Mouse (Mus musculus): ENCODE measurements around the gene Tas2r143. TPM values are rescaled to one million over a fixed set of nuclear protein-coding genes. Genes with fewer than 3 reads are reported as not detected.

Tas2r143 gene
- polyA plus RNA-seq, 1 experiment: not detected

- Histone ChIP-seq H3K27ac (ENCODE audit: insufficient read depth, low read length) (no peak overlapping the region), H3K4me1 (ENCODE audit: control insufficient read depth, insufficient read depth, low read length) (no peaks in the 10 kb centered on the region), H3K9ac (ENCODE audit: low read depth, poor library complexity, severe bottlenecking) (no peak overlapping the region), H3K4me3 (ENCODE audit: low read depth, low read length) (no peak overlapping the region), H3K27me3 (ENCODE audit: control insufficient read depth, insufficient read depth, low read length, poor library complexity, severe bottlenecking) (no peaks in the 10 kb centered on the region; the same call in 1 of the 2 replicates), H3K9me3 (replicated peaks; ENCODE audit: control insufficient read depth, insufficient read depth, low read length, poor library complexity, severe bottlenecking) (no peaks in the 10 kb centered on the region), H3K36me3 (ENCODE audit: control insufficient read depth, insufficient read depth, low read length, poor library complexity, severe bottlenecking) (no peaks in the 10 kb centered on the region)
- TF ChIP-seq CTCF (IDR thresholded peaks at IDR 0.05; ENCODE audit: low read depth, low read length) (no peak), POLR2A (IDR thresholded peaks at IDR 0.05; ENCODE audit: insufficient read depth, low read length) (no peak), EP300 (IDR thresholded peaks at IDR 0.05; ENCODE audit: insufficient read depth, low read depth, low read length) (no peak)
These were observed 3.9 kb upstream of the Tas2r143 start for GRCm38 (mm10) chr6:42395960-42396809.

DNA sequence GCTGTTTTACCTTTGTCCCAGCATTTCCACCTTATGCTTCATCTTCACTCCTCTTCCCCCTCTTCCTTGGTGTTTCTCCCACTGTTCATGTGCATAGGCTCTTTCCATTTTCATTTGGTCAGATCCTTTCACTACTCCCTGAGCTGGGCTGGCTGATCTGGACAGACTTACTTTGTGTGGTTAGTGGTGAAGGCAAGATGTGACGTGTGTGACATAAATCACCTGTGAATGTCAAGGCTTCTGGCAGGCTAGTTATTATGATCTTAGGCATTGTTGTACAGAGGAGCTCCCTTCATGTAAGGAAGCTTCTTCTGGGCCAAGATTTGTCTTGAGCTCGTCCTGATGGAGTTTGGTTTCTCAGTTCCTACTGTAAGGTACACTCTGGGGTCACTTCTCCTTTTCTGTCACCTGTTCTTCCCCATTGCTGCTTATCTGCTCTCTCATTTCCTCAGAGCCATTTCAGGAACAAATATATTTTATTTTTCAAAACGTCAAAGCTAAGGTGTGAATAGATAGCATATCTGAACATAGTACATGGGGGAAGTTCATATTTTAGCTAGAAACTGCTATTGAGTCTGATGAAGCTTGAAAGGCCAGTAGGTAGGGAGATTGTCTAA lies 2.9 kb upstream of the Tas2r143 start:
- Histone ChIP-seq H3K4me3 (ENCODE audit: low read depth, low read length) (no peak overlapping the region), H3K9me3 (replicated peaks; ENCODE audit: control insufficient read depth, insufficient read depth, low read length, poor library complexity, severe bottlenecking) (no peaks in the 10 kb centered on the region), H3K9ac (ENCODE audit: low read depth, poor library complexity, severe bottlenecking) (no peak overlapping the region), H3K4me1 (ENCODE audit: control insufficient read depth, insufficient read depth, low read length) (no peaks in the 10 kb centered on the region), H3K27me3 (ENCODE audit: control insufficient read depth, insufficient read depth, low read length, poor library complexity, severe bottlenecking) (no peaks in the 10 kb centered on the region; the same call in 1 of the 2 replicates), H3K27ac (ENCODE audit: insufficient read depth, low read length) (no peak overlapping the region), H3K36me3 (ENCODE audit: control insufficient read depth, insufficient read depth, low read length, poor library complexity, severe bottlenecking) (no peaks in the 10 kb centered on the region)
- no peak for TF ChIP-seq POLR2A (IDR thresholded peaks at IDR 0.05; ENCODE audit: insufficient read depth, low read length)
- TF ChIP-seq CTCF (IDR thresholded peaks at IDR 0.05; ENCODE audit: low read depth, low read length): no peak
- no peak for TF ChIP-seq EP300 (IDR thresholded peaks at IDR 0.05; ENCODE audit: insufficient read depth, low read depth, low read length)

DNA sequence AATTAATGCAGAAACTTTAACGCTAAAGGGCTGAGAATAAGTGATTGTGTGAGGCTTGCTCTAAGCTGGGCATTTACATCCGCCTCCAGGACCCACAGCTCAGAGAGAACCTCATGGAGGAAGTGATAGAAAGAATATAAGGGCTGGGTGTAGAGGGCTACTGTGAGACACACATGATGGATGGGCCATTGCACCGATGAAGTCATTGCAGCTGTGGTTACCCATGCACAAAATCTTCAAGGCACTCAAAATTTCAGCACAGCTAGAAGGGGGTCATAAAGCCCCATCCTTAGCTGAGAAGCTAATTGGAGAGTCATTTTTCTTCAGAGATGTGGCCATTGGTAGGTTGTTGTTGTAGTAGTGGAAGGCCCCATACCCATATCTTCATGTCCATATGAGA lies 1.8 kb upstream of the Tas2r143 start:
- H3K27ac ChIP-seq (ENCODE audit: insufficient read depth, low read length): no peak overlapping the region
- H3K9me3 ChIP-seq (replicated peaks; ENCODE audit: control insufficient read depth, insufficient read depth, low read length, poor library complexity, severe bottlenecking): no peaks in the 10 kb centered on the region
- no peaks in the 10 kb centered on the region; the same call in 1 of the 2 replicates for H3K27me3 ChIP-seq (ENCODE audit: control insufficient read depth, insufficient read depth, low read length, poor library complexity, severe bottlenecking)
- no peak overlapping the region for H3K4me3 ChIP-seq (ENCODE audit: low read depth, low read length)
- no peaks in the 10 kb centered on the region for H3K36me3 ChIP-seq (ENCODE audit: control insufficient read depth, insufficient read depth, low read length, poor library complexity, severe bottlenecking)
- no peak for TF ChIP-seq EP300 (IDR thresholded peaks at IDR 0.05; ENCODE audit: insufficient read depth, low read depth, low read length)
- TF ChIP-seq CTCF (IDR thresholded peaks at IDR 0.05; ENCODE audit: low read depth, low read length): no peak
- no peak for TF ChIP-seq POLR2A (IDR thresholded peaks at IDR 0.05; ENCODE audit: insufficient read depth, low read length)
- no peak overlapping the region for H3K9ac ChIP-seq (ENCODE audit: low read depth, poor library complexity, severe bottlenecking)
- H3K4me1 ChIP-seq (ENCODE audit: control insufficient read depth, insufficient read depth, low read length): no peaks in the 10 kb centered on the region

GRCm38 (mm10) chr6:42398998-42399397 lies 1.0 kb upstream of the Tas2r143 start:
- Histone ChIP-seq H3K27me3 (ENCODE audit: control insufficient read depth, insufficient read depth, low read length, poor library complexity, severe bottlenecking) (no peaks in the 10 kb centered on the region; the same call in 1 of the 2 replicates), H3K9ac (ENCODE audit: low read depth, poor library complexity, severe bottlenecking) (no peak overlapping the region), H3K4me1 (ENCODE audit: control insufficient read depth, insufficient read depth, low read length) (no peaks in the 10 kb centered on the region), H3K36me3 (ENCODE audit: control insufficient read depth, insufficient read depth, low read length, poor library complexity, severe bottlenecking) (no peaks in the 10 kb centered on the region), H3K4me3 (ENCODE audit: low read depth, low read length) (no peak overlapping the region), H3K9me3 (replicated peaks; ENCODE audit: control insufficient read depth, insufficient read depth, low read length, poor library complexity, severe bottlenecking) (no peaks in the 10 kb centered on the region), H3K27ac (ENCODE audit: insufficient read depth, low read length) (no peak overlapping the region)
- no peak for TF ChIP-seq EP300 (IDR thresholded peaks at IDR 0.05; ENCODE audit: insufficient read depth, low read depth, low read length)
- TF ChIP-seq CTCF (IDR thresholded peaks at IDR 0.05; ENCODE audit: low read depth, low read length): no peak
- no peak for TF ChIP-seq POLR2A (IDR thresholded peaks at IDR 0.05; ENCODE audit: insufficient read depth, low read length)

- Histone ChIP-seq H3K4me1 (ENCODE audit: control insufficient read depth, insufficient read depth, low read length) (no peaks in the 10 kb centered on the region), H3K27ac (ENCODE audit: insufficient read depth, low read length) (no peak within 1 kb of the TSS), H3K9me3 (replicated peaks; ENCODE audit: control insufficient read depth, insufficient read depth, low read length, poor library complexity, severe bottlenecking) (no peaks in the 10 kb centered on the region), H3K36me3 (ENCODE audit: control insufficient read depth, insufficient read depth, low read length, poor library complexity, severe bottlenecking) (no peaks in the 10 kb centered on the region), H3K4me3 (ENCODE audit: low read depth, low read length) (no peak within 1 kb of the TSS), H3K9ac (ENCODE audit: low read depth, poor library complexity, severe bottlenecking) (no peak within 1 kb of the TSS), H3K27me3 (ENCODE audit: control insufficient read depth, insufficient read depth, low read length, poor library complexity, severe bottlenecking) (no peaks in the 10 kb centered on the region)
- TF ChIP-seq POLR2A (IDR thresholded peaks at IDR 0.05; ENCODE audit: insufficient read depth, low read length): no peak
- TF ChIP-seq CTCF (IDR thresholded peaks at IDR 0.05; ENCODE audit: low read depth, low read length): no peak
- TF ChIP-seq EP300 (IDR thresholded peaks at IDR 0.05; ENCODE audit: insufficient read depth, low read depth, low read length): no peak
These were observed 5.1 kb downstream of the Tas2r143 start, which contains the start of gene Tas2r135 for GRCm38 (mm10) chr6:42405134-42405533. Gene Tas2r135, plus strand, starts transcription at chr6:42405434.

DNA sequence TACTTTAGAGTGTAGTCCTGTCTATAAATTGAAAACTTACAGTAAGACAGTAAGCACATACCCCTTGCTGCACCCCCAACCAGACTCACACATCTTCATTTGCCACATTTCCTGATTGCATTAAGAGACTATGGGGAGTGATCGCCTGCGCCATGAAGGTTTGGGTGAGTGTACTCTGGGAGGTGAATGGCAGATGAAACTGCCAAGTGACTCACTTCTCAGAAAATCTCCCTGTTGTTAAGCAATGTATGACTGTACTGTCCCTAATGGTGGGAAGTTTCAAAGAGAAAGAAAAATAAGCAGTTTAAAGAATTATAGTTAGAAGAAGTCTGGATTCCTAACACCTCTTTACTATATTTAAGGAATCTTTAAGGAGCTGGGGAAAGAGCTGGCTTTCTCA lies 19.4 kb downstream of the Tas2r143 start:
- H3K9ac ChIP-seq (ENCODE audit: low read depth, poor library complexity, severe bottlenecking): no peak overlapping the region
- no peak overlapping the region for H3K4me3 ChIP-seq (ENCODE audit: low read depth, low read length)
- no peak overlapping the region for H3K27ac ChIP-seq (ENCODE audit: insufficient read depth, low read length)
- TF ChIP-seq CTCF (IDR thresholded peaks at IDR 0.05; ENCODE audit: low read depth, low read length) (no peak), EP300 (IDR thresholded peaks at IDR 0.05; ENCODE audit: insufficient read depth, low read depth, low read length) (no peak)
- H3K27me3 ChIP-seq (ENCODE audit: control insufficient read depth, insufficient read depth, low read length, poor library complexity, severe bottlenecking): no peaks in the 10 kb centered on the region
- H3K4me1 ChIP-seq (ENCODE audit: control insufficient read depth, insufficient read depth, low read length): no peaks in the 10 kb centered on the region
- no peaks in the 10 kb centered on the region for H3K36me3 ChIP-seq (ENCODE audit: control insufficient read depth, insufficient read depth, low read length, poor library complexity, severe bottlenecking)
- H3K9me3 ChIP-seq (replicated peaks; ENCODE audit: control insufficient read depth, insufficient read depth, low read length, poor library complexity, severe bottlenecking): no peaks in the 10 kb centered on the region

Data from ES-Bruce4 (cell line).